Mouse (Mus musculus) lung, postnatal 0 days (tissue): ENCODE data around the gene Odf3b.

Source experiments
- CTCF ChIP-seq: IDR thresholded peaks from 2 replicates; pipeline ENCODE4 v1.5.1; 2016; ENCODE audit warnings: antibody characterized with exemption, mild to moderate bottlenecking
- EP300 ChIP-seq: IDR thresholded peaks from 2 replicates; pipeline ENCODE4 v1.6.1; 2016; ENCODE audit warnings: antibody characterized with exemption, mild to moderate bottlenecking, control low read depth

GRCm38 (mm10) chr15:89376957-89377356 is 2.1 kb downstream of the Odf3b start, which contains the start of gene Tymp:
- no peak for TF ChIP-seq CTCF
- TF ChIP-seq EP300 = no peak
